Mouse (Mus musculus) spleen, adult 12 weeks (tissue): Measurements from ENCODE around the gene Tiprl.

Experiments used
- DNase-seq: peaks from one replicate; pipeline ENCODE4 v3.0.0; 2022; ENCODE audit warnings: low spot score

The Tiprl gene

GRCm38 (mm10) chr1:165201445-165202012 lies 35.3 kb downstream of the Tiprl start:
- no peak for DNase-seq

GRCm38 (mm10) chr1:165200748-165201147 lies 36.0 kb downstream of the Tiprl start:
- DNase-seq: no peak

GRCm38 (mm10) chr1:165199639-165200038 lies 37.2 kb downstream of the Tiprl start:
- DNase-seq: no peak

- DNase-seq: no peak
Observed at GRCm38 (mm10) chr1:165198951-165199350, 37.8 kb downstream of the Tiprl start.

GRCm38 (mm10) chr1:165197875-165198274 lies 38.9 kb downstream of the Tiprl start:
- no peak for DNase-seq

GRCm38 (mm10) chr1:165195396-165195960 lies 41.3 kb downstream of the Tiprl start:
- no peak for DNase-seq

- no peak for DNase-seq
Observed at GRCm38 (mm10) chr1:165194662-165195013, 42.2 kb downstream of the Tiprl start.

- peak; percentile 91 for DNase-seq
Observed at GRCm38 (mm10) chr1:165193880-165194661, 42.7 kb downstream of the Tiprl start, which contains the start of gene Sft2d2. Sft2d2 (minus strand) TSS chr1:165194438.

- no peak for DNase-seq
Observed at GRCm38 (mm10) chr1:165193426-165193825, 43.4 kb downstream of the Tiprl start.

GRCm38 (mm10) chr1:165192714-165193264 lies 44.0 kb downstream of the Tiprl start:
- no peak for DNase-seq

GRCm38 (mm10) chr1:165192102-165192501 lies 44.7 kb downstream of the Tiprl start:
- no peak for DNase-seq

GRCm38 (mm10) chr1:165191611-165192010 lies 45.2 kb downstream of the Tiprl start:
- no peak for DNase-seq

- DNase-seq: no peak
Observed at GRCm38 (mm10) chr1:165190571-165191273, 46.1 kb downstream of the Tiprl start.

- DNase-seq: no peak
Observed at GRCm38 (mm10) chr1:165190068-165190467, 46.7 kb downstream of the Tiprl start.

GRCm38 (mm10) chr1:165188806-165189580 lies 47.8 kb downstream of the Tiprl start:
- no peak for DNase-seq

- DNase-seq: no peak
Observed at GRCm38 (mm10) chr1:165187357-165187756, 49.4 kb downstream of the Tiprl start.

- DNase-seq: no peak
Observed at GRCm38 (mm10) chr1:165186491-165186890, 50.3 kb downstream of the Tiprl start.

- DNase-seq: no peak
Observed at GRCm38 (mm10) chr1:165185116-165185515, 51.7 kb downstream of the Tiprl start.

- no peak for DNase-seq
Observed at GRCm38 (mm10) chr1:165184178-165184577, 52.6 kb downstream of the Tiprl start.

GRCm38 (mm10) chr1:165183400-165183799 lies 53.4 kb downstream of the Tiprl start:
- no peak for DNase-seq

GRCm38 (mm10) chr1:165179321-165179720 lies 57.5 kb downstream of the Tiprl start:
- no peak for DNase-seq

GRCm38 (mm10) chr1:165178075-165178474 lies 58.7 kb downstream of the Tiprl start:
- no peak for DNase-seq
